Mouse (Mus musculus) bone marrow macrophage, adult 2 months (primary cell): ENCODE results near the gene Epx. TPM values are rescaled to one million over a fixed set of nuclear protein-coding genes. Genes with fewer than 3 reads are reported as not detected.

Experiments used
- H3K27ac ChIP-seq: 2 replicates; pipeline ENCODE4 v1.5.1; 2012; ENCODE audit warnings: low read depth, low read length; ENCODE audit not compliant: insufficient read depth
- H3K4me1 ChIP-seq: 2 replicates; pipeline ENCODE4 v1.6.1; 2012; ENCODE audit warnings: low read length; ENCODE audit not compliant: control insufficient read depth, insufficient read depth
- H3K4me3 ChIP-seq: 2 replicates; pipeline ENCODE4 v1.5.1; 2012; ENCODE audit warnings: mild to moderate bottlenecking, low read length, moderate library complexity; ENCODE audit not compliant: insufficient read depth
- CTCF ChIP-seq: IDR thresholded peaks from 2 replicates; pipeline ENCODE4 v1.5.1; 2012; ENCODE audit warnings: low read depth, mild to moderate bottlenecking, low read length, moderate library complexity
- POLR2A ChIP-seq: IDR thresholded peaks from 2 replicates; pipeline ENCODE4 v1.6.1; 2012; ENCODE audit warnings: mild to moderate bottlenecking, low read depth, low read length, borderline replicate concordance
- polyA plus RNA-seq: library from polyadenylated mRNA; stranded (reverse); fragments of >200 nt; gene quantifications from 2 replicates; pipeline ENCODE4 v1.2.4, GENCODE M21; 2012; ENCODE audit not compliant: missing spikeins, insufficient read depth, insufficient read length

Gene Epx
- polyA plus RNA-seq, result not detected in 2 replicates

GRCm38 (mm10) chr11:87875436-87875835, at the start of gene Epx:
Gene Epx, minus strand, starts transcription at chr11:87875536.
- no peak for TF ChIP-seq CTCF
- TF ChIP-seq POLR2A, result no peak

DNA sequence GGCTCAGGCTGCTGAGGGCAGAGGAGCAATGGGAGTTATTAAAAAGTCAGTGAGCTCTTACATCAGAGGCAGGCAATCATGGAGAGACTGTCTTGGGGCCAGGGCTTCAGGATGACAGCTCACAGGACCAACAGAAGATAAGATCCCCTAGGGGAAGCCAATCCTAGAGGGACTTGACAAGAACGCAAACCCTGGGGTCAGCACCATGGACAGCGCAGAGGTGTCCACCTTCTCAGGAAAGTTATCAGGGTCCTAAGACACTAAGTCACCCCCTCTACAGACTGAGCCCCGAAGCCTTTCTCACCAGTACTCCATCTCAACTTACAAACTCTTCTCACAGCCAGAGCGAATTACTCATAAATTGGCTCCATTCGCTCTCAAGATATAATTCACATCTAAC, 45.6 kb upstream of the Epx start, which contains the start of gene Olfr464:
TSS of gene Olfr464 (minus strand) at position 2 of the 400 bp plus-strand sequence.
- H3K4me3 ChIP-seq, result no peak within 1 kb of the TSS
- H3K27ac ChIP-seq, result no peak within 1 kb of the TSS
- no peaks in the 10 kb centered on the region for H3K4me1 ChIP-seq
- TF ChIP-seq CTCF, result no peak

More at GRCm38 (mm10) chr11:87875436-87875835, at the start of gene Epx:
- H3K27ac ChIP-seq, result no peak within 1 kb of the TSS
- H3K4me3 ChIP-seq, result no peak within 1 kb of the TSS
- no peaks in the 10 kb centered on the region for H3K4me1 ChIP-seq

DNA sequence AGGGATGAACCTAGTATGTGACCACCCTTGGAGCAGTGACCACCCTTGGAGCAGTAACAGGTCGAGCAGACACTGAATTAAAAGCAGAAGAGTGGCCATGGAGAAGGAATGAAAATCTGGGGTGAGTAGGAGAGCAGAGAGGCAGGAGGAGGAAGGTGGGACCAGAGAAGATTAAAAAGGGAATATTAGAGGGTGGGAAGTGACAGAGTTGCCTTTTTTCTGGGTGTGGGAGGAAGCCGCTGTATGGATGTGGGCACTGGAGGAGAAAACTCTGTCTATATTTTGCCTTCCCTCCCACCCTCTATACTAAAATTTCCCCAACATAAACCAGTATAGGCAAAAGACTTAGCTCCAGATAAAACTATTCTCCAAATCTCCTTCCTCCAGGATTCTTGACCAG, 45.0 kb upstream of the Epx start:
- TF ChIP-seq CTCF (no peak), POLR2A (no peak)
- Histone ChIP-seq H3K4me3 (no peak overlapping the region), H3K4me1 (no peaks in the 10 kb centered on the region), H3K27ac (no peak overlapping the region)

GRCm38 (mm10) chr11:87916005-87916404, 40.7 kb upstream of the Epx start:
- TF ChIP-seq CTCF (no peak), POLR2A (no peak)
- Histone ChIP-seq H3K27ac (no peak overlapping the region), H3K4me1 (no peaks in the 10 kb centered on the region), H3K4me3 (no peak overlapping the region)

DNA sequence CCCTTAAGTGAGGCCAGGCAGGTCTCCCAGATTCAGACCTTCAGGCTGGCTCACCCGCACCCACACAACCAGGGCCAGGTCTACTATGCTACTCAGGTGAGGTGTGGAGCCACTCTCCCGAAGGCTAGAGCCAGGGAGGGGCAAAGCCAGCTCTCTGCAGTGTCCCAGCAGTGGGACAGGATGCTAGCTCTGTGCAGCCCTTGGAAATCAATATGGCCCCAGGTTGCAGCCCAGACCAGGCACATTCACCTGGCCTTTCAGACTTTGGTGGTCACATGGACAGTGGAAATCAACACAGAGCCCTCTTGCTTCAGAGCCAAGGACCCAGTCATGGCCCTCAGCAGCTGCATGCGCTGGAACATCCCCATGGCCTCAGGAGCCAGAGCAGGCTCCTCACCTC, 29.0 kb upstream of the Epx start:
- no peak overlapping the region for H3K4me3 ChIP-seq
- no peak overlapping the region for H3K27ac ChIP-seq
- TF ChIP-seq CTCF (no peak), POLR2A (no peak)
- H3K4me1 ChIP-seq, result no peaks in the 10 kb centered on the region

DNA sequence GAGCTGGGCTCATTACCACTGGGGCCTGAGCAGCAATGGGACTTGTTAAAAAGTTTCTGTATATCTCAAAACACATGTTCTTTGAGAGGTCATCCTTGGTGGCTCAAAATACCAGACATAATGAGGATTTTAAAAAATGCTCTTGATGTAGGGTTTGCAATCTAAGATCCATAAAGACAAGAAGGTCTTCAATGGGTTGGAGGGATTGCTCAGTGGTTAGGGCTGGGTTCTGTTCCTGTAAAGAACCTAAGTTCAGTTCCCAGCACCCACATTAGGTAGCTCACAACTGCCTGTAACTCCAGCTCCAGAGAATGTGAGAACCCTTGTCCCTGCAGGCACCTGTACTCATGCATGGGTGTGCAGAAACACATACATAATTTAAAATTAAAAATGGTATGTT, 22.0 kb upstream of the Epx start, which contains the start of gene Olfr463:
TSS of gene Olfr463 (minus strand) at position 101 of the 400 bp plus-strand sequence.
- Histone ChIP-seq H3K27ac (no peak within 1 kb of the TSS), H3K4me1 (no peaks in the 10 kb centered on the region), H3K4me3 (no peak within 1 kb of the TSS)
- no peak for TF ChIP-seq CTCF
- no peak for TF ChIP-seq POLR2A

DNA sequence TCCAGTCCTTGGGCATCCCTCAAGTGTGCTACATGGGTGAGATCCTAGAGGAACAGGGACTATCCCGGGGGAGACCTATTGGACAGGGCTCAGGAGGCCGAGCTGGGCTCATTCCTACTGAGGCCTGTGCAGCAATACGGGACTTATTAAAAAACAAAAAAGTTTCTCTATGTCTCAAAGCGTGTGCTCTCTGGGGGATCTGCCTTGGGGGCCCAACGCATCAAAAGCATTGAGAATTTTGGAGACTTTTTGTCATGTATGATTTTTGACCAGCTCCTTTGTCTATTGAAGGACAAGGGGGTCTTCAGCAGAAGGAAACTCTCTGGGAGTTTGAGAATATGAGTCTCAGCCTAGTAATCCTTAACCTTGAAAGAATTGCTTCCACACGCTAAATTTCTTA, 16.8 kb upstream of the Epx start, which contains the start of gene Olfr462:
TSS of gene Olfr462 (minus strand) at position 101 of the 400 bp plus-strand sequence.
- Histone ChIP-seq H3K27ac (no peak within 1 kb of the TSS), H3K4me3 (no peak within 1 kb of the TSS), H3K4me1 (no peaks in the 10 kb centered on the region)
- TF ChIP-seq CTCF (no peak), POLR2A (no peak)

- Histone ChIP-seq H3K4me1 (no peaks in the 10 kb centered on the region), H3K27ac (no peak overlapping the region), H3K4me3 (no peak overlapping the region)
- no peak for TF ChIP-seq CTCF
- TF ChIP-seq POLR2A, result no peak
These were observed 9.5 kb upstream of the Epx start for GRCm38 (mm10) chr11:87884856-87885255.

DNA sequence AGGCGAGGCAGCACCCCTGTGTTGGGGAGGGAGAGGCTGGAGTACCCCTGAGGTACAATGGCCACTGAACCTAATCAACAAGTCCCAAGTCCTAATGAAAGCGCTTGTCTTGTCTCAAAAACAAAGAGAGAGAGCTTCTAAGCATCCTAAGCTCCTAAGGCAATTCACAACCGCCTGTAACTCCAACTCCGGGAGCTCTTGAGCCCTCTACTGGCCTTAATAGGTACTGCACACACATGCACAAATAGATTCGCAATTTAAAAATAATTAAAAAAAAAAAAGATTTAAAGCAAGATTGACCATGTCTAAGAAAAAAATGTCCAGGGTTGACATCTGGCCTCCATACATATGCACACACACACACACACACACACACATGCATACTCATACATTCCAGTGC, 8.2 kb upstream of the Epx start:
- Histone ChIP-seq H3K27ac (no peak overlapping the region), H3K4me3 (no peak overlapping the region), H3K4me1 (no peaks in the 10 kb centered on the region)
- TF ChIP-seq POLR2A (no peak), CTCF (no peak)

DNA sequence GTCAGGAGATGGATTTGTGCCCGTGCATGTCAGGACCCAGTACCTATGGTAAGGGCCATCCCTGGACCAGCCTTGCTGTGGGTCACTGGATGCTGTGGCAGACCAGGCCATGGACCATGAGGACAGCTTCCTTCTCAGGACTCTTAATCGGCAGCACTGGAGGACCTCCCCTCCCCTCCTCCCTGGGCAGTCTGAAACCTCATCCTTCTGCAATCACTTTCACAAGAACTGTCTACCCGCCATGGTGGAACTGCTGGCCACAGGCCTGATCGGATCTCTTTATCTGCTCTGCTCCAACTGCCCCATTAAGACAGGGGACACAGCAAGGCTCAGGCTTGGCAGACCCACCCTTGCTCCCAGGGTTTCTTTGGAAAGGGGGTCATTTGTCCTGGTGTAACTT, 6.4 kb upstream of the Epx start:
- Histone ChIP-seq H3K27ac (no peak overlapping the region), H3K4me1 (no peaks in the 10 kb centered on the region)
- no peak for TF ChIP-seq POLR2A

GRCm38 (mm10) chr11:87879826-87880225, 4.5 kb upstream of the Epx start:
- H3K4me3 ChIP-seq, result no peak overlapping the region
- no peak for TF ChIP-seq POLR2A
- TF ChIP-seq CTCF, result no peak
- H3K4me1 ChIP-seq, result no peaks in the 10 kb centered on the region
- H3K27ac ChIP-seq, result no peak overlapping the region

More for the DNA sequence above, 6.4 kb upstream of the Epx start:
- no peak overlapping the region for H3K4me3 ChIP-seq
